Mouse (Mus musculus) ES-E14 (cell line): ENCODE data around the gene Nudt1. TPM values are rescaled to one million over a fixed set of nuclear protein-coding genes. Genes with fewer than 3 reads are reported as not detected.

Experiments
- DNase-seq: peaks from one replicate; pipeline ENCODE4 v3.0.0-alpha.2; 2013; ENCODE audit warnings: low read depth, low spot score
- H3K27ac ChIP-seq: 2 replicates; pipeline ENCODE4 v1.5.1; 2012; ENCODE audit warnings: low read depth, mild to moderate bottlenecking, low read length, moderate library complexity, mixed read lengths; ENCODE audit not compliant: poor library complexity, insufficient read depth, severe bottlenecking
- H3K36me3 ChIP-seq: 2 replicates; pipeline ENCODE4 v1.6.1; 2012; ENCODE audit warnings: mild to moderate bottlenecking, low read length, moderate library complexity, mixed read lengths; ENCODE audit not compliant: control insufficient read depth, poor library complexity, insufficient read depth, severe bottlenecking
- H3K4me1 ChIP-seq, 2 experiments: fragments of 150-350 bp in 1 of 2; sonication (generic) in 1 of 2; 2 replicates each; pipeline ENCODE4 v1.6.1; 2012; ENCODE audit warnings: low read length in 2 of 2, mild to moderate bottlenecking in 1 of 2, mixed read lengths in 1 of 2; ENCODE audit not compliant: control insufficient read depth in 2 of 2, insufficient read depth in 2 of 2, poor library complexity in 1 of 2
- H3K4me3 ChIP-seq, 2 experiments: fragments of 150-350 bp in 1 of 2; sonication (generic) in 1 of 2; 2 replicates each; pipeline ENCODE4 v1.5.1; 2012; ENCODE audit warnings: low read length in 2 of 2, low read depth in 1 of 2, mild to moderate bottlenecking in 1 of 2, mixed read lengths in 1 of 2; ENCODE audit not compliant: insufficient read depth in 1 of 2, poor library complexity in 1 of 2, severe bottlenecking in 1 of 2
- H3K9ac ChIP-seq: 2 replicates; pipeline ENCODE4 v1.6.1; 2012; ENCODE audit warnings: low read depth, mild to moderate bottlenecking, low read length, mixed read lengths; ENCODE audit not compliant: poor library complexity, insufficient read depth, severe bottlenecking
- H3K9me3 ChIP-seq: fragments of 150-350 bp; sonication (generic); 2 replicates; pipeline ENCODE4 v1.6.1; 2012; ENCODE audit warnings: low read depth, mild to moderate bottlenecking, low read length; ENCODE audit not compliant: control insufficient read depth, insufficient read depth
- CHD2 ChIP-seq: IDR thresholded peaks from 2 replicates; pipeline ENCODE4 v1.6.1; 2014; ENCODE audit warnings: mild to moderate bottlenecking, low read depth, low read length, inconsistent platforms
- HCFC1 ChIP-seq: IDR thresholded peaks from 2 replicates; pipeline ENCODE4 v1.6.1; 2012; ENCODE audit warnings: low read length, inconsistent platforms, borderline replicate concordance; ENCODE audit not compliant: insufficient read depth
- MAFK ChIP-seq: IDR thresholded peaks from 2 replicates; pipeline ENCODE4 v1.6.1; 2014; ENCODE audit warnings: mild to moderate bottlenecking, low read depth, low read length, inconsistent platforms; ENCODE audit not compliant: insufficient read depth
- ZC3H11A ChIP-seq: IDR thresholded peaks from 2 replicates; pipeline ENCODE4 v1.6.1; 2012; ENCODE audit warnings: low read depth, mild to moderate bottlenecking, inconsistent platforms, low read length, borderline replicate concordance
- ZNF384 ChIP-seq: IDR thresholded peaks from 2 replicates; pipeline ENCODE4 v1.6.1; 2012; ENCODE audit warnings: low read depth, low read length, inconsistent platforms
- in situ Hi-C, 2 experiments: fragments of 600-800 bp; cut with MboI; formaldehyde crosslinking; loops; one replicate each; pipeline ENCODE4 v1.15.1; 2025; ENCODE audit warnings: low sequenced_read_pairs in 2 of 2, inconsistent platforms in 1 of 2; ENCODE audit not compliant: unreplicated experiment in 2 of 2
- total RNA-seq: library from RNA; depleted of rRNA; stranded (reverse); fragments of 300-350 nt; gene quantifications from 2 replicates; pipeline ENCODE4 v1.2.3, GENCODE M21; 2012

Gene Nudt1
- total RNA-seq, 1 experiment: 67.7 TPM

- no peaks in the 10 kb centered on the region for H3K4me1 ChIP-seq
- H3K36me3 ChIP-seq: peaks cover 34% of the 10 kb centered on the region; the same call in 1 of the 2 replicates
- DNase-seq: no peak
- TF ChIP-seq MAFK: no peak
- no peak overlapping the region for H3K9ac ChIP-seq
- H3K4me3 ChIP-seq: no peak overlapping the region
- H3K27ac ChIP-seq: no peak overlapping the region
- in situ Hi-C loops: no loop called here
- H3K9me3 ChIP-seq: no peaks in the 10 kb centered on the region
Observed at GRCm38 (mm10) chr5:140338779-140339178, 17.3 kb downstream of the Nudt1 start.

DNA sequence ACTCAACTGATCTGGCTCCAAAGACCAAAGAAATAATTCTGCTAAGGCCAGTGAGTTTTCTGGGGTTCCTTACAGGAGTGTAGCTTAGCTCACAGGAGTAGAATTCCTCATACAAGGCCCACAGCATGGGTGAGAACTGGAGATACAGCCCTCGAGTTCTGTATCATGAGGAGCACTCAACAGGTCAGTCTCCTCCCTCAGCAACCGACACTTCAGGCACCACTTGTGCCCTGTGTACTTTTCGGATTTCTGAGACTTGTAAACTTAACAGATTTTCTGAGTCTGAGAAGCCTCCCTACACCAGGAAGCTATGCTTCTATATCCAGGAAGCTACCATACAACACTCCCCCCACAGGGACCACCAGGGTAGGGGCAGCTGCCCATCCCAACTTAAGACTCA, 18.4 kb downstream of the Nudt1 start:
- TF ChIP-seq CHD2 (no peak), HCFC1 (no peak), ZNF384 (no peak), ZC3H11A (no peak), MAFK (no peak)
- H3K9me3 ChIP-seq: no peaks in the 10 kb centered on the region
- in situ Hi-C loops: no loop called here
- H3K36me3 ChIP-seq: peaks cover 44% of the 10 kb centered on the region; the same call in 1 of the 2 replicates
- H3K27ac ChIP-seq: no peak overlapping the region
- no peak for DNase-seq
- H3K9ac ChIP-seq: no peak overlapping the region
- H3K4me1 ChIP-seq: no peaks in the 10 kb centered on the region
- H3K4me3 ChIP-seq: no peak overlapping the region

DNA sequence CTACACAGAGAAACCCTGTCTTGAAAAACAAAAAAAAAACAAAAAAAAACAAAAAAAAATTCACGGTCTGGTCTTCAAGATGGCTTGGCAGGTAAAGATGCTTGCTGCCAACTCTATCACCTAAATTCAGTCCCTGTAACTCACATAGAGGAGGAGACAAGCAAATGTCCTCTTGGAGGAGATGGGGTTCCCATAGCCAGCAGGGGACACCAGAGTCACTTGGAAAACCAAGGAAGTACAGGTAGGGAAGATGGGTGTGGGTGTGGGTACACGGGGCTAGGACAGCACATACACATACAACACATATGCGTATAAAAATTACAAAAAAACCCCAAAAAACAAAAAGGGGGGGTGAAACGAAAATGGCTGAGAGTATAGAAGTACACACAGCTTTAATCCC, 21.4 kb downstream of the Nudt1 start:
- TF ChIP-seq HCFC1 (no peak), CHD2 (no peak)
- peaks cover 46% of the 10 kb centered on the region; the same call in 1 of the 2 replicates for H3K36me3 ChIP-seq
- no peak for DNase-seq
- in situ Hi-C loops: no loop called here
- H3K9me3 ChIP-seq: no peaks in the 10 kb centered on the region
- H3K27ac ChIP-seq: no peak overlapping the region
- H3K4me1 ChIP-seq: no peaks in the 10 kb centered on the region
- H3K4me3 ChIP-seq: no peak overlapping the region
- H3K9ac ChIP-seq: no peak overlapping the region

DNA sequence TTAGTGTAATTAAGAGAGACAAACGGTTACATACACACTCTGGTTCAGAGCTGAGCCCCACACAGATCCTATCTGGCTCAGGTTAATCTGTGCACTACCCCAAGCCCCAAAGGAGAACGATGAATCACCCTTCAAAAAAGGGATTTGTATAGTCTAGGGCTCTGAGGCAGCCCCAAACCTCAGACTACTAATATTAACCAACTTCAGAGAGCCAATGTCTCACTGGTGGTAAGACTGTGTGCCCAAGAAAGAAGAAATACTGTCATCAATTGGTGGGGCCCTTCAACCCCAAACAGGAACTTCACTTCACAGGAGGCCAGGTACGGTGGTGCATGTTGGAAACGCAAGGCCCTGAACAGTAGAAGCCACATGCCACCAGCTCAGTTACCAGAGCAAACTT, 23.8 kb downstream of the Nudt1 start:
- Histone ChIP-seq H3K9ac (no peak overlapping the region), H3K27ac (no peak overlapping the region), H3K36me3 (peaks cover 35% of the 10 kb centered on the region; the same call in 1 of the 2 replicates), H3K9me3 (no peaks in the 10 kb centered on the region), H3K4me1 (no peaks in the 10 kb centered on the region), H3K4me3 (no peak overlapping the region)
- DNase-seq: no peak
- in situ Hi-C loops: no loop called here
- no peak for TF ChIP-seq MAFK
- no peak for TF ChIP-seq CHD2
- no peak for TF ChIP-seq ZC3H11A
- no peak for TF ChIP-seq ZNF384
- TF ChIP-seq HCFC1: no peak

- Histone ChIP-seq H3K36me3 (peaks cover 34% of the 10 kb centered on the region; the same call in 1 of the 2 replicates), H3K4me3 (no peak overlapping the region), H3K9me3 (no peaks in the 10 kb centered on the region), H3K27ac (no peak overlapping the region), H3K9ac (no peak overlapping the region), H3K4me1 (no peaks in the 10 kb centered on the region)
- in situ Hi-C loops: no loop called here
- TF ChIP-seq ZNF384 (no peak), MAFK (no peak), HCFC1 (no peak), ZC3H11A (no peak), CHD2 (no peak)
- DNase-seq: no peak
Observed at GRCm38 (mm10) chr5:140346050-140346449, 24.6 kb downstream of the Nudt1 start.
